Mouse (Mus musculus) gonadal fat pad, adult 2 months (tissue): ENCODE measurements around the gene Crim1. TPM values are rescaled to one million over a fixed set of nuclear protein-coding genes. Genes with fewer than 3 reads are reported as not detected.

Experiments
- DNase-seq: peaks from one replicate; pipeline ENCODE4 v3.0.0-alpha.2; 2012; ENCODE audit warnings: low read depth
- polyA plus RNA-seq: library from polyadenylated mRNA; depleted of rRNA; stranded (reverse); fragments of >200 nt; gene quantifications from 2 replicates; pipeline ENCODE4 v1.2.3, GENCODE M21; 2012

Gene Crim1
- polyA plus RNA-seq, 1 experiment, result 44.6 TPM

GRCm38 (mm10) chr17:78209646-78210045, 9.6 kb downstream of the Crim1 start:
- no peak for DNase-seq

DNA sequence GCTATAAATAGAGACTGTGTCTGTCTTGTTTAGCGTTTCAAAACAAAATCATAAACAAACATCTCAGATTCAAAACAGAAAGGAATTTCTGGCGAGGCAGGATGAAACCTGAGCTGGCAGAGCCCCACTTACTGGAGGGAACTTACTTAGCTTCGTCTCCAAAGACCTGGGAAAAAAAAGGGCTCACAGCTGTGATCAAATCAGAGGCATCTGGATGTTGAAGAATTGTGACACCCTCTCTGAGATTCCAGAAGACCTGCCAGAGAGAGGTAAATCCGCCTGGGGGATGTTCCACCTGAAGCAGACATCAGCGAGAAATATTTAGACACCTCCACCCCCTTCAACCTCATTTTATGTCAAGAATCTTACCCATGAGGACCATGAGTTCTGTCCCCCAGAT, 11.8 kb downstream of the Crim1 start:
- DNase-seq, result no peak

DNA sequence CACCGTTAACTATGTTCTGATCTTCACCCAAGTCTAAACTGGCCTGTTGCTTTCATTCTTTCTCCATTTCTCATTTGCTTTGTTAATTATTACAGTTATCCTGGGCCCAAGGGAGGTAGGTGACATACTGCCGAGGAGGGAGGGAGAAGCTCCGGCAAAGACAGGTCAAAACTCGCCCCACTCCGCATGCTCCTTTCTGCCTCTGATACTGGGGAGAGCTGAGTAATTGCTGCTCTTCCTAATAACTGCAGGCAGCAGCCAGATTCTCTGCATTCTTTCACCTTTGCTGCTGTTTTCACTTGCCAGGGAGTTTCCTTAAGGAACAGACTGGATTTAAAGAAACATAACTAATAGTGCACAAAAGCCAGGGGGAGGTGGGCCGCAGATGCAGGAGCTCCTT, 13.1 kb downstream of the Crim1 start:
- no peak for DNase-seq

- no peak for DNase-seq
Observed at GRCm38 (mm10) chr17:78216526-78216925, 16.5 kb downstream of the Crim1 start.

GRCm38 (mm10) chr17:78217406-78217805, 17.4 kb downstream of the Crim1 start:
- no peak for DNase-seq

- DNase-seq, result no peak
Observed at GRCm38 (mm10) chr17:78218506-78219232, 18.6 kb downstream of the Crim1 start.

DNA sequence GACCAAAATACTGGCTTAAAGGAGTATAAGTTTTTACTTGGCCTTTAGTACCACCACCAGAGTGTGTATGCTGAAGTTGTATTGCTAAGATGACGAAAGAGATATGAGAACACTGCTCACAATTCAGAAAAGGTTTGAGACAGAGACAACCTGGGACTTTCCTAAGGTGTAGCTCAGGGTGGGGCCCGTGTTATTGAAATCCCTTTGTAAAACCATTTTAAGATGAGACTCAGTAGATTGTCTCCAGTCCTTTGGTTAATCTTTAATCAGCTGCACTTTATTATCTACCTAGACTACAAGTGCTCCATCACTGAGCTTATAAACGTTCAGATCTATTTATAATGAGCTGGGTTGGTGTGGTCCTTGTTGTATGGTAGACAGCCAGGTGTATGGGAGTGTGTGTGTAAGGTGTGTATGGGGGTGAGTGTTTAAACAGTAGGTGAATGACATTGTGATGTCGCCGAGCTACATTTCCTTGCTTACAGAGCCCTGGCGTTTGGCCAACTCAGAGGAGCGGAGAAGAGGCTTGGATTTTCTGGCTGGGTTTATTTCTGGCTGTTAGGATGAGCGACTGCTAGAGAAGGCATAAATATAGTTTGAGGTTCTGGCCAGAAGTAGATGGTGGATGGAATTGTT, 21.1 kb downstream of the Crim1 start:
- DNase-seq, result no peak

GRCm38 (mm10) chr17:78221860-78222259, 21.8 kb downstream of the Crim1 start:
- DNase-seq, result no peak

DNA sequence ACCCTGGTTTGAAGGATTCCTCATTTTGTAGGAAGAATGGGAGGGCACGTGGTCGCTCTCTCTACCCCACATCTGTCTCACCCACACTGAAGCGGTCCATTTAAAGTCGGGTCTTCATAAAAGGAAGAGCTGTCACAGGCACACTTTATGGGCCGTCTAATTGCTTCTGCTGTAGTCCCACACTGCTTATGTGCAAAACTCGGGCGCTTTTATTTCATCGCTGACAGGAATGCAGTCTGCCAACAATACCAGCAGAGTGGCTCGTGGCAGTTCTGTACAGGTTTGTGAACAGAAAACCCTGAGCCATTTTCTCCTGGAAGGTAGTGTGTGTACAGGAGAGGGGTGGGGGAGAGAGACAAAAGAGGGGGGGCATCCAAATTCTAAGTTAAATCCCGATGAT, 23.9 kb downstream of the Crim1 start:
- DNase-seq, result no peak

GRCm38 (mm10) chr17:78225547-78225946, 25.5 kb downstream of the Crim1 start:
- DNase-seq, result no peak

DNA sequence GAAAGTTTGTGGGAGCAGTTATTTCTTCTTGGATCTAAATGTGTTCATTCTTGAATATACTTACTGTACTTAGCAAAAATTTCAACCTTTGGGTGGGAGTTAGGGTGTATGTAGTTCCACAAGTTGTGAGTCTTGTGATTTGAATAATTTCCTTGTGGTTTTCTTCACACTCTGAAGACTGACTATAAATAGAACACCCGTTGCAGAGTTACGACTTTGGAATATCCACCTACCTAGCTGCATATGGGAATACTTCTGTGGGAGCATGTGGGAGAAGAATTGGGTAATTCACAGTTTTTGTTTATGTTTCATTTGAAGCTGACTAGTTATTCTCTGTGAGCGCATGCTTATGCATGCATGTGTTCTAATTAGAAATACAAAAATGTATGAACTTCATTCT, 27.2 kb downstream of the Crim1 start:
- no peak for DNase-seq

- DNase-seq, result no peak
Observed at GRCm38 (mm10) chr17:78231567-78231966, 31.5 kb downstream of the Crim1 start.

DNA sequence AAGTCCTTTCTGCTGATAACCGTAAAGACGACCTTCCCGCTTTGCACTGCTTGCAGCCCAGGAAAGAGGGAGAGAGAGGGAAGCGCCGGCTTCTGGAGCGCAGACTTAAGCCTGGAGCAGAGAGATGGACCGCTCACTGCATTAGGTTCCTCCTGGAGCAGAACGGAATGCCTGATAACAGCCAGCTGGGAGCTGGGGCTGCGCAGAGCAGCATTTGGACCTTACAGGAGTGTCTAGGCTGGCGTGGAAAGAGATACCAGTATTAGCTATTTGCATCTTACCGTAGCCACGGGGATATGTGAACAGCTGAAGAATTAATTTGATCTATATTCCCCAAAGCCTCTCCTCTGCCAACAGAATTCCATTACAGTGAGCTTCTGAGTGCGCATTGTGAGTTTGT, 32.7 kb downstream of the Crim1 start:
- DNase-seq, result no peak

- no peak for DNase-seq
Observed at GRCm38 (mm10) chr17:78233873-78234272, 33.8 kb downstream of the Crim1 start.

DNA sequence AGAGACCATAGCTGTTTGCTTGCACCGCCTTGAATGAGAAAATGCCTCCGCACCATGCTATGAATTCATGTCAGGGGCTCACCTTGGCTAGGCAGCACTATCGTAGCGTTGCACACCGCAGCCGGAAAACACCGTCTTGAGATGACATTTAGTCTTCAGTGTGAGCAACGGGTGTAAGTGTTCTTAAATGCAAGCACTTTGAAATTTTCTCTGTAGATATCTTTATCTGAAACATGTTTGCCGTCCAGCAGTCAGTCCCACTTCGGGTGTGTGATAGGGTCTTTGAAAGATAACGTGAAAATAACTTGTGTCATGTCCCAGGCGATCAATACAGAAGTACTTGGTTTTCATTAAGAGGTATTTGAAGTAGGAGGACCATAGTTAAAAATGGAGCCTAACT, 36.1 kb downstream of the Crim1 start:
- no peak for DNase-seq

DNA sequence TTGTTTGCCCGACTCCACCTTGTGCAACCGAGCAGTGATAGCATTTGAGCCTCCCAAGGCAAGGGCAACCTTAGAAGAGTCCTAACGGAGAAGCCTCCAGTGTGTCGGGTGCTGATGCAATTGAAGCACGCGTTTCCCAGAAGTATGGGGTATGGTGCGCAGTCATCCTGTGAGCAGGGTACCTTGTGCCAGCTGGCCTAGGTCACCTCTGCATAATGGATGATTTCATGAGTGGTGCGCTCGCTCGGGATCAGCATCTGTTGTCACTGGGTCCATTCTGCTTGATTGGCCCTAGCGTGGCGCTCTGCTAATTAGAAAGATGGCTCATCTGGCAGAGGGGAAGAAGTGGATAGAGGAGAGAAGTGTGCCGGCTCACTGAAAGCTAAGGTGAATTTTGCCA, 37.9 kb downstream of the Crim1 start:
- no peak for DNase-seq

DNA sequence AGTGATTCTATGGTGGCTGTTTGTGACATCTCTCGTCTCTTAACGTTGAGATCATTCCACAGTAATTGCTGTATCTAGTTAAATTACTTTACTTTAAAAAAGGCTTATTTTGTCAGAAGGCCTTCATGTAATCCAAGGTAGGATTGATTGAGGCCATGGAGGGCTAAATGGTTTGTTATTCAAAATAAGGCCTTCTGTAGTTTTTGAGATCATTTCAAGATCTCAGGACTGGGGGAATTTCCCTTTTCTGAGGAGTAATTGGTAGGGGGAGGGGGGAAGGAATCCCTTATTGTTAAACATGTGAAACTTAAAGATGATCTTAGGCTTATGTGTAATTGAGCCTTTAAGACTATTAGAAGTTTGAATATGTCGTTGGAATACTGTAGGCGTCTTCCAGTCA, 40.1 kb downstream of the Crim1 start:
- no peak for DNase-seq

DNA sequence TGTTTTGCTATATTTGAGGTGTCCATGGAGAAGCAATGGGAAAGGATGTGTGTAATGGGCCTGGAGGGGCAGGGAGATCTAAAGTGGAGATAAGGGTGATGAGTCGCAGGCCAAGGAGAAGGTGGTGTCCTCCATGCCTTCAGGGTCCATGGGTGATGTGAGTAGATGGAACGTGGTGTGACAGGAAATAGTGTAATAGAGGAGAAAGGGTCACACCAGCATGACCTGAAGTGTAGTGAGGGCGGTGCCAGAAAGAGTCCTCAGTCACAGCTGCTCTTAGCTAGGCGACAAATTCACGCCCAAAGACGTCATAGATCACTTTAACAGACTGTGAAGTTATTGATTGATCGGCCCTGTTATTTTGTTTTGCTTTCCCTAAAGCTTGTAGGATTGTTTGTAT, 41.2 kb downstream of the Crim1 start:
- DNase-seq, result no peak

- DNase-seq, result no peak
Observed at GRCm38 (mm10) chr17:78244752-78245151, 44.7 kb downstream of the Crim1 start.

- no peak for DNase-seq
Observed at GRCm38 (mm10) chr17:78245444-78245843, 45.4 kb downstream of the Crim1 start.

- no peak for DNase-seq
Observed at GRCm38 (mm10) chr17:78246634-78247383, 46.8 kb downstream of the Crim1 start.

DNA sequence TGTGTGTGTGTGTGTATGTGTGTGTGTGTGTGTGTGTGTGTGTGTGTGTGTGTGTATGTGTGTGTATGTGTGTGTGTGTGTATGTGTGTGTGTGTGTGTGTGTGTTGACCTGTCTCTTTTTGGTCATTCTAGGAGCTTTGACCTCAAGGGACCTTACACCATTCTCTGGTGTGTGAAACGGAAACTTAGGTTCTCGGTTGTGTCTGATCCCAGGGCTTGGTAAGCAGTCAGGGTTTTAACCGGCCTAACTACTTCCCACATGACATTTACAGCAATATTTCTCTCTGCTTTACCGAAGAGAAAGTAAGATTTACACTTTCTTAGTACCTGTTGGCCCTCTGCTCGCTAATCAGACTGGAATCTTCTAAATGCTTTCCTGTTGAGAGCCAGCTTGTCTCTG, 48.1 kb downstream of the Crim1 start:
- no peak for DNase-seq

DNA sequence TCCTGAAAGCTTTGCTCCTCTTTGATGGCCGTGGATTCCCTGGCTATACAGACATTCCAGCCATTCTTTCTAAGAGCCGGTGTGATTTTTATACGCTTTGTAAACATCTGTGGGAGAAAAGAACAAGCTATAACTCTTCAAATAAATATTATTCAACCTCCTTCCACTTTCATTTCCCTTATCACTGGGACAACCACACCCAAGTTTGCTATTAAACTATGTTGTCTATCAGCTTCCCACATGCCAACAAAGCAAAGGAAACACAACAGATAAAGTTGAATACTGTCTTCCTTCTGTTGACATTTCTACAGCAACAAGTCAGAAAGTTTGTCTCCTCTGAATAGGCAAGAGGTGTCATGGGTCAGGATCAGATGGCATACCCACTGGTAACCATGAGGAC, 48.9 kb downstream of the Crim1 start:
- no peak for DNase-seq
